Comparison of ENCODE assay signal across 19 mouse cellular contexts in the genomic region with DNA sequence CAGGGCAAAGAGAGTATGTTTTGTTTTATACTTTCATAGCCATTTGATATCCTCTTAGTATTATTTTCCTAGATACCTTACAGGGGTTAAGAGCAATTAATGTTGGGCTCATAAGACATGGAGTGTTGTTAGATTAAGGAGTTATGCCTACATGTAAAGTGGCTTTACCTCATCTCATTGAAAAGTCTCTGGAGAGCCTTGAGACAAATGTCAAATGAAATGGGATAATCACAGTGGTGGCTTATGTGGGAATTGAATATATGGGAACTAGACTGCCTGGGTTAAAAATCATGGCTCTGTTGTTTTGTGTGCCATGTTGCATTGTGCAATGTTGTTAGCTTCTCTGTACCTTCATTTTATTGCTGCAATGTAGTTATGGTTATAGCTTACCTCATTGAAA.
DNase-seq lines count a peak whose midpoint lies in the region; ATAC-seq and TF ChIP-seq lines count a peak whose summit lies in the region.
"Had no signal": no experiment of that assay in that cellular context is flagged by ENCODE, and none has a peak within 500 bp of the region (broad histone marks: within the 10 kb centered on the region; RNA-seq: fewer than 3 reads in every experiment).

No protein-coding gene starts in this region.

- no peaks in the 10 kb centered on the region for H3K9me3 ChIP-seq in midbrain, embryonic 11.5 days (ENCODE audit: control insufficient read depth, low read length)
- no peaks in the 10 kb centered on the region for H3K9me3 ChIP-seq in midbrain, embryonic 13.5 days
- no peaks in the 10 kb centered on the region for H3K9me3 ChIP-seq in hindbrain, embryonic 11.5 days (ENCODE audit: control insufficient read depth, low read length)
- no peaks in the 10 kb centered on the region for H3K9me3 ChIP-seq in hindbrain, postnatal 0 days (ENCODE audit: low read length)
- H3K9me3 ChIP-seq: heart, embryonic 13.5 days; intestine, embryonic 15.5 days had no signal

- no peak for TF ChIP-seq POLR2A in brain, embryonic 14.5 days (IDR thresholded peaks at IDR 0.05; ENCODE audit: borderline replicate concordance, extremely low read depth, insufficient read depth, insufficient read length, poor library complexity, severe bottlenecking)

- no peak overlapping the region for H3K4me2 ChIP-seq in midbrain, embryonic 11.5 days
- H3K4me2 ChIP-seq in midbrain, embryonic 13.5 days (replicated peaks), result no peak overlapping the region
- H3K4me2 ChIP-seq in hindbrain, embryonic 11.5 days (replicated peaks; ENCODE audit: low read depth, low read length), result no peak overlapping the region
- H3K4me2 ChIP-seq in hindbrain, postnatal 0 days (ENCODE audit: low read depth, low read length), result no peak overlapping the region
- H3K4me2 ChIP-seq: heart, embryonic 13.5 days; intestine, embryonic 15.5 days had no signal

- no peak for TF ChIP-seq CTCF in brain, embryonic 14.5 days (IDR thresholded peaks at IDR 0.05; ENCODE audit: borderline replicate concordance, extremely low read depth, insufficient read depth, insufficient read length)
- TF ChIP-seq CTCF in hindbrain, postnatal 0 days (IDR thresholded peaks at IDR 0.05; ENCODE audit: low read depth), result no peak

- DNase-seq in midbrain, embryonic 11.5 days (ENCODE audit: low spot score, missing footprints), result peak; percentile 49
- DNase-seq in brain, embryonic 14.5 days (ENCODE audit: low read depth), result peak; percentile 13
- DNase-seq in hindbrain, embryonic 11.5 days (ENCODE audit: low spot score), result peak; percentile 4
- DNase-seq in hindbrain, postnatal 0 days (ENCODE audit: low spot score), result peak; percentile 4
- no peak for DNase-seq in cerebellum, postnatal 36 days
- DNase-seq in layer of hippocampus, postnatal 10 days (ENCODE audit: low spot score in 2 of 2), result no peak
- DNase-seq: B cell, adult 2 months; kidney, adult 2 months; lung, adult 2 months; right cerebral cortex, postnatal 25 days; spleen, adult 18-20 months; thymus, postnatal 14 days had no signal

- H3K36me3 ChIP-seq in midbrain, embryonic 11.5 days (ENCODE audit: control insufficient read depth, insufficient read depth, low read length), result no peaks in the 10 kb centered on the region
- H3K36me3 ChIP-seq in midbrain, embryonic 13.5 days, result no peaks in the 10 kb centered on the region
- no peaks in the 10 kb centered on the region for H3K36me3 ChIP-seq in hindbrain, embryonic 11.5 days (ENCODE audit: control insufficient read depth, insufficient read depth, low read length)
- H3K36me3 ChIP-seq in hindbrain, postnatal 0 days (ENCODE audit: insufficient read depth, low read length), result no peaks in the 10 kb centered on the region
- H3K36me3 ChIP-seq: heart, embryonic 13.5 days; intestine, embryonic 15.5 days had no signal

- no peak; the same call in 1 of the 2 replicates for ATAC-seq in midbrain, embryonic 11.5 days (ENCODE audit: low FRiP score)
- ATAC-seq in midbrain, embryonic 13.5 days, result no peak; the same call in 1 of the 2 replicates
- peak; percentile 55 for ATAC-seq in hindbrain, embryonic 11.5 days (ENCODE audit: low FRiP score)
- ATAC-seq in hindbrain, postnatal 0 days, result peak; percentile 24; the same call in 1 of the 2 replicates

- H3K4me3 ChIP-seq in midbrain, embryonic 11.5 days (ENCODE audit: low read depth, low read length), result no peak overlapping the region
- H3K4me3 ChIP-seq in midbrain, embryonic 13.5 days (replicated peaks), result no peak overlapping the region
- H3K4me3 ChIP-seq in hindbrain, embryonic 11.5 days (ENCODE audit: low read depth, low read length), result no peak overlapping the region
- H3K4me3 ChIP-seq in hindbrain, postnatal 0 days (ENCODE audit: low read length), result no peak overlapping the region
- H3K4me3 ChIP-seq: erythroblast, embryonic 14.5 days; heart, embryonic 13.5 days; intestine, embryonic 15.5 days had no signal

- H3K9ac ChIP-seq in midbrain, embryonic 11.5 days (ENCODE audit: low read length), result no peak overlapping the region
- no peak overlapping the region for H3K9ac ChIP-seq in midbrain, embryonic 13.5 days (replicated peaks)
- H3K9ac ChIP-seq in hindbrain, embryonic 11.5 days (ENCODE audit: low read depth, low read length), result no peak overlapping the region
- H3K9ac ChIP-seq in hindbrain, postnatal 0 days (replicated peaks; ENCODE audit: low read length), result no peak overlapping the region
- H3K9ac ChIP-seq: heart, embryonic 13.5 days; intestine, embryonic 15.5 days; liver, embryonic 14.5 days had no signal

- H3K27me3 ChIP-seq in midbrain, embryonic 11.5 days (ENCODE audit: control insufficient read depth, insufficient read depth, low read length), result no peaks in the 10 kb centered on the region
- H3K27me3 ChIP-seq in midbrain, embryonic 13.5 days, result no peaks in the 10 kb centered on the region
- H3K27me3 ChIP-seq in hindbrain, embryonic 11.5 days (ENCODE audit: control insufficient read depth, insufficient read depth, low read length), result no peaks in the 10 kb centered on the region
- no peaks in the 10 kb centered on the region for H3K27me3 ChIP-seq in hindbrain, postnatal 0 days (ENCODE audit: insufficient read depth, low read length)
- H3K27me3 ChIP-seq: heart, embryonic 13.5 days; intestine, embryonic 15.5 days had no signal

- no peaks in the 10 kb centered on the region for H3K4me1 ChIP-seq in midbrain, embryonic 11.5 days (ENCODE audit: control insufficient read depth, insufficient read depth, low read length)
- peaks cover 9% of the 10 kb centered on the region for H3K4me1 ChIP-seq in midbrain, embryonic 13.5 days (replicated peaks)
- no peaks in the 10 kb centered on the region for H3K4me1 ChIP-seq in hindbrain, embryonic 11.5 days (replicated peaks; ENCODE audit: control insufficient read depth, insufficient read depth, low read length)
- H3K4me1 ChIP-seq in hindbrain, postnatal 0 days (ENCODE audit: insufficient read depth, low read length), result peaks cover 6% of the 10 kb centered on the region; the same call in 1 of the 2 replicates
- H3K4me1 ChIP-seq: intestine, embryonic 15.5 days had no signal

- H3K27ac ChIP-seq in midbrain, embryonic 11.5 days (ENCODE audit: low read depth, low read length), result no peak overlapping the region
- no peak overlapping the region for H3K27ac ChIP-seq in midbrain, embryonic 13.5 days
- H3K27ac ChIP-seq in hindbrain, embryonic 11.5 days (ENCODE audit: low read depth, low read length), result peak overlapping the region; percentile 53; the same call in 1 of the 2 replicates
- H3K27ac ChIP-seq in hindbrain, postnatal 0 days, result no peak overlapping the region; the same call in 1 of the 2 replicates
- H3K27ac ChIP-seq: heart, embryonic 13.5 days; intestine, embryonic 15.5 days; kidney, postnatal 0 days; liver, embryonic 14.5 days; macrophage had no signal

Comparison
In these comparisons a context has a peak if more than half of its experiments do, and no peak if none do; other contexts are left out.
1. ATAC-seq: peak in hindbrain, embryonic 11.5 days (single experiment) and hindbrain, postnatal 0 days (single experiment); none in midbrain, embryonic 11.5 days (single experiment) and midbrain, embryonic 13.5 days (single experiment).
2. DNase-seq: peak in midbrain, embryonic 11.5 days (single experiment), brain, embryonic 14.5 days (single experiment), hindbrain, embryonic 11.5 days (single experiment) and hindbrain, postnatal 0 days (single experiment); none in cerebellum, postnatal 36 days (0 of 2) and layer of hippocampus, postnatal 10 days (0 of 2).